In genomic region chr9:99468572-99468971, GRCm38 (mm10) we compare ENCODE assay signal across 22 mouse cellular contexts. TPM values are rescaled to one million over a fixed set of nuclear protein-coding genes. Genes with fewer than 3 reads are reported as not detected.
A peak's percentile ranks its signal among the peaks of the same experiment; 100 is the strongest.
DNase-seq lines count a peak whose midpoint lies in the region; ATAC-seq and TF ChIP-seq lines count a peak whose summit lies in the region.
"Had no signal": no experiment of that assay in that cellular context is flagged by ENCODE, and none has a peak within 500 bp of the region (broad histone marks: within the 10 kb centered on the region; RNA-seq: fewer than 3 reads in every experiment).

No protein-coding gene starts in this region.

- peak; percentile 52 for ATAC-seq in hindbrain, postnatal 0 days
- ATAC-seq in hindbrain, embryonic 12.5 days (ENCODE audit: low FRiP score): no peak
- 0 out of 2 replicates have a peak, but pooled peaks have one; percentile 44 for ATAC-seq in midbrain, postnatal 0 days (ENCODE audit: low FRiP score)
- ATAC-seq in midbrain, embryonic 15.5 days (replicated peaks): no peak
- ATAC-seq: forebrain, embryonic 13.5 days; forebrain, embryonic 15.5 days; forebrain, postnatal 0 days had no signal

- no peak for TF ChIP-seq POLR2A in brain, embryonic 14.5 days (IDR thresholded peaks at IDR 0.05; ENCODE audit: borderline replicate concordance, extremely low read depth, insufficient read depth, insufficient read length, poor library complexity, severe bottlenecking)

- no peaks in the 10 kb centered on the region for H3K27me3 ChIP-seq in hindbrain, postnatal 0 days (ENCODE audit: insufficient read depth, low read length)
- H3K27me3 ChIP-seq in hindbrain, embryonic 12.5 days: no peaks in the 10 kb centered on the region
- H3K27me3 ChIP-seq in midbrain, postnatal 0 days (ENCODE audit: insufficient read depth, low read length): no peaks in the 10 kb centered on the region
- H3K27me3 ChIP-seq in midbrain, embryonic 15.5 days (replicated peaks): no peaks in the 10 kb centered on the region
- H3K27me3 ChIP-seq: embryonic facial prominence, embryonic 12.5 days; forebrain, embryonic 13.5 days; forebrain, embryonic 15.5 days had no signal

- no peaks in the 10 kb centered on the region for H3K9me3 ChIP-seq in hindbrain, postnatal 0 days (ENCODE audit: low read length)
- no peaks in the 10 kb centered on the region for H3K9me3 ChIP-seq in hindbrain, embryonic 12.5 days (replicated peaks)
- H3K9me3 ChIP-seq in midbrain, postnatal 0 days (ENCODE audit: low read length): no peaks in the 10 kb centered on the region
- no peaks in the 10 kb centered on the region for H3K9me3 ChIP-seq in midbrain, embryonic 15.5 days
- H3K9me3 ChIP-seq: embryonic facial prominence, embryonic 10.5 days; embryonic facial prominence, embryonic 12.5 days; forebrain, embryonic 13.5 days; forebrain, embryonic 15.5 days had no signal

- H3K4me1 ChIP-seq in hindbrain, postnatal 0 days (ENCODE audit: insufficient read depth, low read length): no peaks in the 10 kb centered on the region
- H3K4me1 ChIP-seq in hindbrain, embryonic 12.5 days: peaks cover 3% of the 10 kb centered on the region; the same call in 1 of the 2 replicates
- H3K4me1 ChIP-seq in midbrain, postnatal 0 days (ENCODE audit: insufficient read depth, low read length): 0 out of 2 replicates have a peak, but pooled peaks cover 2% of the 10 kb centered on the region
- H3K4me1 ChIP-seq in midbrain, embryonic 15.5 days: no peaks in the 10 kb centered on the region
- H3K4me1 ChIP-seq: embryonic facial prominence, embryonic 12.5 days; forebrain, embryonic 13.5 days had no signal

- WGBS in hindbrain, postnatal 0 days: 79% methylated on average over 9 of the region's 9 CpGs
- WGBS in hindbrain, embryonic 12.5 days: 81% methylated on average over 9 of the region's 9 CpGs
- 72% methylated on average over 9 of the region's 9 CpGs for WGBS in midbrain, postnatal 0 days
- 75% methylated on average over 9 of the region's 9 CpGs for WGBS in midbrain, embryonic 15.5 days

- no peak overlapping the region for H3K4me3 ChIP-seq in hindbrain, postnatal 0 days (ENCODE audit: low read length)
- H3K4me3 ChIP-seq in hindbrain, embryonic 12.5 days: no peak overlapping the region
- no peak overlapping the region for H3K4me3 ChIP-seq in midbrain, postnatal 0 days (ENCODE audit: low read depth, low read length)
- no peak overlapping the region for H3K4me3 ChIP-seq in midbrain, embryonic 15.5 days
- H3K4me3 ChIP-seq: embryonic facial prominence, embryonic 10.5 days; embryonic facial prominence, embryonic 12.5 days; forebrain, embryonic 13.5 days; forebrain, embryonic 15.5 days had no signal

- H3K36me3 ChIP-seq in hindbrain, postnatal 0 days (ENCODE audit: insufficient read depth, low read length): no peaks in the 10 kb centered on the region
- H3K36me3 ChIP-seq in hindbrain, embryonic 12.5 days: no peaks in the 10 kb centered on the region
- no peaks in the 10 kb centered on the region for H3K36me3 ChIP-seq in midbrain, postnatal 0 days (ENCODE audit: insufficient read depth, low read length)
- H3K36me3 ChIP-seq in midbrain, embryonic 15.5 days (replicated peaks): no peaks in the 10 kb centered on the region
- H3K36me3 ChIP-seq: embryonic facial prominence, embryonic 10.5 days; embryonic facial prominence, embryonic 12.5 days; forebrain, embryonic 15.5 days had no signal

- H3K4me2 ChIP-seq in hindbrain, postnatal 0 days (ENCODE audit: low read depth, low read length): no peak overlapping the region
- H3K4me2 ChIP-seq in hindbrain, embryonic 12.5 days (replicated peaks): no peak overlapping the region
- no peak overlapping the region for H3K4me2 ChIP-seq in midbrain, postnatal 0 days (ENCODE audit: low read depth, low read length, poor library complexity, severe bottlenecking)
- no peak overlapping the region for H3K4me2 ChIP-seq in midbrain, embryonic 15.5 days
- H3K4me2 ChIP-seq: embryonic facial prominence, embryonic 12.5 days; forebrain, embryonic 13.5 days; forebrain, embryonic 15.5 days had no signal

- DNase-seq in hindbrain, postnatal 0 days (ENCODE audit: low spot score): peak; percentile 54
- peak; percentile 58 for DNase-seq in midbrain, postnatal 0 days (ENCODE audit: low spot score)
- DNase-seq in brain, embryonic 14.5 days (ENCODE audit: low read depth): peak; percentile 23
- no peak for DNase-seq in adrenal gland, adult 18-20 months (ENCODE audit: low spot score in 2 of 2)
- DNase-seq: adrenal gland, adult 8-10 months; adrenal gland, postnatal 14 days; adrenal gland, postnatal 36 days; cerebellum, adult 11-12 months; cerebellum, adult 2 months; cerebellum, adult 9-10 months; cerebellum, postnatal 25 days; forebrain, postnatal 0 days had no signal

- no peak for TF ChIP-seq CTCF in hindbrain, postnatal 0 days (IDR thresholded peaks at IDR 0.05; ENCODE audit: low read depth)
- no peak for TF ChIP-seq CTCF in midbrain, postnatal 0 days (IDR thresholded peaks at IDR 0.05)
- no peak for TF ChIP-seq CTCF in brain, embryonic 14.5 days (IDR thresholded peaks at IDR 0.05; ENCODE audit: borderline replicate concordance, extremely low read depth, insufficient read depth, insufficient read length)

- H3K27ac ChIP-seq in hindbrain, postnatal 0 days: no peak overlapping the region
- H3K27ac ChIP-seq in hindbrain, embryonic 12.5 days: no peak overlapping the region
- no peak overlapping the region for H3K27ac ChIP-seq in midbrain, postnatal 0 days (ENCODE audit: low read depth, low read length)
- no peak overlapping the region for H3K27ac ChIP-seq in midbrain, embryonic 15.5 days
- H3K27ac ChIP-seq: embryonic facial prominence, embryonic 10.5 days; embryonic facial prominence, embryonic 12.5 days; forebrain, embryonic 13.5 days; forebrain, embryonic 15.5 days had no signal

- no peak overlapping the region for H3K9ac ChIP-seq in hindbrain, postnatal 0 days (replicated peaks; ENCODE audit: low read length)
- no peak overlapping the region for H3K9ac ChIP-seq in hindbrain, embryonic 12.5 days
- no peak overlapping the region for H3K9ac ChIP-seq in midbrain, postnatal 0 days (replicated peaks; ENCODE audit: low read length, poor library complexity, severe bottlenecking)
- H3K9ac ChIP-seq in midbrain, embryonic 15.5 days: no peak overlapping the region
- H3K9ac ChIP-seq: embryonic facial prominence, embryonic 12.5 days; forebrain, embryonic 13.5 days; forebrain, embryonic 15.5 days; forebrain, postnatal 0 days had no signal

RNA-seq across cellular contexts. Expression of gene Nme9, which starts 17.3 kb away (rescaled TPM):
- total RNA-seq in hindbrain, postnatal 0 days (2014; rRNA removed): 1.0 TPM in 1 of 2 replicates, not detected in the other
- 0.64 and 0.82 TPM in 2 replicates for polyA plus RNA-seq in hindbrain, postnatal 0 days (2015; fragmentation: Nextera tagmentation; extraction: Ambion mirVana)
- polyA plus RNA-seq in hindbrain, embryonic 12.5 days (2016; fragmentation: Nextera tagmentation; extraction: Ambion mirVana): 0.83 and 1.4 TPM in 2 replicates
- total RNA-seq in midbrain, postnatal 0 days (2014; rRNA removed): 0.42 and 1.2 TPM in 2 replicates
- 0.72 and 0.90 TPM in 2 replicates for polyA plus RNA-seq in midbrain, postnatal 0 days (2015; fragmentation: Nextera tagmentation; extraction: Ambion mirVana)
- polyA plus RNA-seq in midbrain, embryonic 15.5 days (2015; fragmentation: Nextera tagmentation; extraction: Ambion mirVana): 0.30 and 1.1 TPM in 2 replicates
- 0.25 and 0.56 TPM in 2 replicates for polyA plus RNA-seq in brain, embryonic 14.5 days (2012; rRNA removed)
- not detected for total RNA-seq in adrenal gland, adult 18-20 months (2021)
- total RNA-seq: adrenal gland, adult 8-10 months; adrenal gland, postnatal 14 days; adrenal gland, postnatal 36 days; ES-E14 had no signal
- polyA plus RNA-seq: C2C12; embryonic facial prominence, embryonic 10.5 days; embryonic facial prominence, embryonic 12.5 days; forebrain, embryonic 11.5 days had no signal

RNA-seq across cellular contexts. Expression of gene Mras, which starts 31.4 kb away (rescaled TPM):
- 75.5 and 95.2 TPM in 2 replicates for total RNA-seq in hindbrain, postnatal 0 days (2014; rRNA removed)
- polyA plus RNA-seq in hindbrain, postnatal 0 days (2015; fragmentation: Nextera tagmentation; extraction: Ambion mirVana): 66.9 and 74.0 TPM in 2 replicates
- 28.1 and 36.2 TPM in 2 replicates for polyA plus RNA-seq in hindbrain, embryonic 12.5 days (2016; fragmentation: Nextera tagmentation; extraction: Ambion mirVana)
- total RNA-seq in midbrain, postnatal 0 days (2014; rRNA removed): 73.8 and 92.9 TPM in 2 replicates
- polyA plus RNA-seq in midbrain, postnatal 0 days (2015; fragmentation: Nextera tagmentation; extraction: Ambion mirVana): 70.0 and 72.6 TPM in 2 replicates
- 64.2 and 64.3 TPM in 2 replicates for polyA plus RNA-seq in midbrain, embryonic 15.5 days (2015; fragmentation: Nextera tagmentation; extraction: Ambion mirVana)
- polyA plus RNA-seq in brain, embryonic 14.5 days (2012; rRNA removed): 61.5 and 71.0 TPM in 2 replicates
- 10 to 100 TPM; 59.9 to 92.3 TPM for total RNA-seq in adrenal gland, adult 18-20 months (2021)
- total RNA-seq: MEL had no signal

Comparison
In these comparisons a context has a peak if more than half of its experiments do, and no peak if none do; other contexts are left out.
1. ATAC-seq: peak in hindbrain, postnatal 0 days (single experiment) and midbrain, postnatal 0 days (single experiment); none in hindbrain, embryonic 12.5 days (single experiment) and midbrain, embryonic 15.5 days (single experiment).
2. DNase-seq: peak in hindbrain, postnatal 0 days (single experiment), midbrain, postnatal 0 days (single experiment) and brain, embryonic 14.5 days (single experiment); none in adrenal gland, adult 18-20 months (0 of 2).